Mouse (Mus musculus) testis, adult 2 months (tissue): ENCODE results near the gene Nat8f5.

Experiments
- CTCF ChIP-seq: fragments of 200-500 bp; IDR thresholded peaks from 2 replicates; pipeline ENCODE4 v1.5.1; 2012; ENCODE audit warnings: low read depth, mild to moderate bottlenecking, inconsistent platforms, low read length, moderate library complexity; ENCODE audit not compliant: control insufficient read depth, insufficient read depth, insufficient replicate concordance
- POLR2A ChIP-seq: fragments of 200-500 bp; IDR thresholded peaks from 2 replicates; pipeline ENCODE4 v1.6.1; 2012; ENCODE audit warnings: low read depth, mild to moderate bottlenecking, inconsistent platforms, low read length, moderate library complexity; ENCODE audit not compliant: control insufficient read depth

DNA sequence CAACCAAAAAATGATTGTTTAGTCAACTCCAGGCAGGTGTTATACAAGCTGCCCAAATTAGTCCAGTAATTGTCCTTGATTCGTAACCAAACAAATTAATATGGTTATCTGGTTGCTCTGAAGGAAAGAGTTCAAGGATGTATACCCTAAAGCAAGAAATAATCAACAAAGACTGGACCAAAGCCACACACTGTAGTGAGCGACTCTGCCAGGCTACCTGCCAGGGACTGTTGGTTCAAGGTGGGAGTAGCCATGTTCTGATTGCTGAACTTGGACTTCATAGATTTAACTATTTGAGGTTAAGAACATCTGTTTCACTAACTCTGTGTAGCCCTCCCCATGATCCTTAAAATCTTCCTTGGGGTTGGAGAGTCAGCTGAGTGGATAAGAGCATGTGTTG is 42.4 kb upstream of the Nat8f5 start:
- TF ChIP-seq CTCF (no peak), POLR2A (no peak)
